Mouse (Mus musculus) liver, embryonic 11.5 days (tissue): ENCODE data around the gene Ube4b. TPM values are rescaled to one million over a fixed set of nuclear protein-coding genes. Genes with fewer than 3 reads are reported as not detected.

Experiments
- ATAC-seq: fragments of 200-750 bp; cut with Nextera tagmentation; replicated peaks from 2 replicates; pipeline ENCODE4 v1.8.0; 2017; ENCODE audit warnings: moderate number of reproducible peaks, mild to moderate bottlenecking, moderate TSS enrichment, moderate library complexity; ENCODE audit not compliant: low FRiP score
- DNase-seq: peaks from one replicate; pipeline ENCODE4 v3.0.0-alpha.2; 2017; ENCODE audit warnings: low spot score
- H3K27ac ChIP-seq: fragments of 300-500 bp; sonication (generic); 2 replicates; pipeline ENCODE4 v1.5.1; 2014; ENCODE audit warnings: mild to moderate bottlenecking, low read depth, low read length, control low read depth
- H3K27me3 ChIP-seq: fragments of 300-500 bp; sonication (generic); replicated peaks from 2 replicates; pipeline ENCODE4 v1.6.1; 2014; ENCODE audit warnings: low read length, mixed read lengths; ENCODE audit not compliant: control insufficient read depth, insufficient read depth
- H3K36me3 ChIP-seq: fragments of 300-500 bp; sonication (generic); 2 replicates; pipeline ENCODE4 v1.6.1; 2014; ENCODE audit warnings: mild to moderate bottlenecking, low read length, moderate library complexity, mixed read lengths; ENCODE audit not compliant: control insufficient read depth, insufficient read depth
- H3K4me1 ChIP-seq: fragments of 300-500 bp; sonication (generic); replicated peaks from 2 replicates; pipeline ENCODE4 v1.6.1; 2014; ENCODE audit warnings: low read length, mixed read lengths; ENCODE audit not compliant: control insufficient read depth, insufficient read depth
- H3K4me2 ChIP-seq: fragments of 300-500 bp; sonication (generic); 2 replicates; pipeline ENCODE4 v1.6.1; 2014; ENCODE audit warnings: mild to moderate bottlenecking, control low read depth, moderate library complexity
- H3K4me3 ChIP-seq: fragments of 300-500 bp; sonication (generic); 2 replicates; pipeline ENCODE4 v1.5.1; 2014; ENCODE audit warnings: low read depth, low read length, control low read depth
- H3K9ac ChIP-seq: fragments of 300-500 bp; sonication (generic); 2 replicates; pipeline ENCODE4 v1.6.1; 2014; ENCODE audit warnings: low read depth, low read length, control low read depth
- H3K9me3 ChIP-seq: fragments of 300-500 bp; sonication (generic); 2 replicates; pipeline ENCODE4 v1.6.1; 2016; ENCODE audit warnings: low read length, inconsistent platforms, mixed read lengths; ENCODE audit not compliant: control insufficient read depth
- WGBS: fragments of 180-500 bp; shearing (Covaris S2); extraction: QIAGEN DNeasy Blood & Tissue Kit; methylation state at CpG from one replicate; pipeline ENCODE4 v1.1.7; 2014; 5-methylcytosine and 5-hydroxymethylcytosine counted together
- polyA plus RNA-seq: library from polyadenylated mRNA; unstranded; fragments of >200 nt; fragmentation: Nextera tagmentation; extraction: Ambion mirVana; gene quantifications from 2 replicates; pipeline ENCODE4 v1.2.1, GENCODE M21; 2014

Ube4b gene
- polyA plus RNA-seq, 1 experiment from 2014 or later, result 37.4 TPM

- no peaks in the 10 kb centered on the region for H3K36me3 ChIP-seq
- H3K27ac ChIP-seq, result no peak overlapping the region
- WGBS, result 71% methylated on average over 1 of the region's 1 CpGs
- H3K9me3 ChIP-seq, result no peaks in the 10 kb centered on the region
- H3K9ac ChIP-seq, result no peak overlapping the region
- H3K4me2 ChIP-seq, result no peak overlapping the region
- ATAC-seq (no peak), DNase-seq (no peak)
- H3K4me3 ChIP-seq, result no peak overlapping the region
- peaks cover 6% of the 10 kb centered on the region for H3K4me1 ChIP-seq
- no peaks in the 10 kb centered on the region for H3K27me3 ChIP-seq
These were observed 122.1 kb downstream of the Ube4b start for GRCm38 (mm10) chr4:149304466-149304865.

GRCm38 (mm10) chr4:149303502-149303901 is 123.0 kb downstream of the Ube4b start:
- no peaks in the 10 kb centered on the region for H3K9me3 ChIP-seq
- no peak overlapping the region for H3K27ac ChIP-seq
- ATAC-seq, result no peak
- WGBS, result 63% methylated on average over 5 of the region's 5 CpGs
- H3K4me2 ChIP-seq, result no peak overlapping the region
- no peak overlapping the region for H3K9ac ChIP-seq
- peaks cover 6% of the 10 kb centered on the region for H3K4me1 ChIP-seq
- H3K36me3 ChIP-seq, result no peaks in the 10 kb centered on the region
- no peak overlapping the region for H3K4me3 ChIP-seq
- no peak for DNase-seq
- no peaks in the 10 kb centered on the region for H3K27me3 ChIP-seq

- H3K27ac ChIP-seq, result no peak overlapping the region
- no peak overlapping the region for H3K4me2 ChIP-seq
- ATAC-seq (no peak), DNase-seq (no peak)
- H3K27me3 ChIP-seq, result no peaks in the 10 kb centered on the region
- WGBS, result 81% methylated on average over 5 of the region's 5 CpGs
- no peaks in the 10 kb centered on the region for H3K9me3 ChIP-seq
- no peaks in the 10 kb centered on the region for H3K36me3 ChIP-seq
- no peak overlapping the region for H3K9ac ChIP-seq
- H3K4me1 ChIP-seq, result peaks cover 6% of the 10 kb centered on the region
- H3K4me3 ChIP-seq, result no peak overlapping the region
These were observed 123.8 kb downstream of the Ube4b start for GRCm38 (mm10) chr4:149302751-149303150.

- WGBS, result 65% methylated on average over 3 of the region's 3 CpGs
- ATAC-seq (no peak), DNase-seq (no peak)
- no peak overlapping the region for H3K4me2 ChIP-seq
- H3K36me3 ChIP-seq, result no peaks in the 10 kb centered on the region
- peaks cover 6% of the 10 kb centered on the region for H3K4me1 ChIP-seq
- no peak overlapping the region for H3K9ac ChIP-seq
- H3K27me3 ChIP-seq, result no peaks in the 10 kb centered on the region
- H3K27ac ChIP-seq, result no peak overlapping the region
- H3K4me3 ChIP-seq, result no peak overlapping the region
- no peaks in the 10 kb centered on the region for H3K9me3 ChIP-seq
These were observed 124.4 kb downstream of the Ube4b start for GRCm38 (mm10) chr4:149302136-149302535.

DNA sequence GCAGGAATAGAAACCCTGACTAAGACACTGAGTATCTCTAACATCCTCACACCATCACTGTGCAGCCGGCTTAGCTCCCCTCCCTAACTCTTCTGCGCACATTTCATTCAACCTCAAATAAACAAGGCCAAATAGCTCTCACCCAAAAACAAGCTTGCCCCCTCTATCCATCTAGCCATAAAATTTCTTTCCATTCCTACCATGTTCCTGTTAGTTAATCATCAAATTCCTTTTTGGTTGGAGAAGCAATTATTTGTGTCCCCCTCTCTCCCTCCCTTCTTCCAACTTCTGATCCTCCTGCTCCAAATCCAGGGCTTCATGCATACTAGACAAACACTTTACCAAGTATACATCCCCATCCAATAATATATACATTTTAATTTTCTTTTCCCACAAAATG is 130.0 kb downstream of the Ube4b start:
- WGBS, result 86% methylated on average over 2 of the region's 2 CpGs
- Histone ChIP-seq H3K9me3 (no peaks in the 10 kb centered on the region), H3K9ac (no peak overlapping the region), H3K4me3 (no peak overlapping the region), H3K4me2 (no peak overlapping the region), H3K27ac (no peak overlapping the region), H3K27me3 (no peaks in the 10 kb centered on the region), H3K36me3 (no peaks in the 10 kb centered on the region), H3K4me1 (0 out of 2 replicates have a peak, but pooled peaks cover 7% of the 10 kb centered on the region)
- ATAC-seq (no peak), DNase-seq (no peak)

DNA sequence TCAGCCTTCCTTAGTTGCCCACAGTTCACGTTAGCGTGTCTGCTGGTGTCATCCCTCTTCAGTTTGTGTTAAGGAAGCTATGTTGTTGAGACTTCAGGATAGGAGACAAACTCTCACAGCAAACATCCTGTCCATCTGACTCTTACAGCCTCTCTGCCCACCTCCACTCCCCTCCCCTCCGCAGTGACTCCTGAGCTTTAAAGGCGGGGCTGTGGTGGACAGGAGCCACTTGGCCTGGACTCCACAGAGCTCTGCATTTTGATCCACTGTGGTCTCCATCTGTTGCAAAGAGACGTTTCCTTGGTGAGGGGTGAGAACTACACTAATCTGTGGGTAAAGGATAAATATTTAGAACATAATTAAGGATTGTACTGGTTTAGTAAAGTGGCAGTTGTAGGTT is 133.6 kb downstream of the Ube4b start:
- ATAC-seq (no peak), DNase-seq (no peak)
- Histone ChIP-seq H3K36me3 (no peaks in the 10 kb centered on the region), H3K4me3 (no peak overlapping the region), H3K4me1 (0 out of 2 replicates have a peak, but pooled peaks cover 7% of the 10 kb centered on the region), H3K9ac (no peak overlapping the region), H3K27me3 (no peaks in the 10 kb centered on the region), H3K9me3 (no peaks in the 10 kb centered on the region), H3K4me2 (no peak overlapping the region), H3K27ac (no peak overlapping the region)
- WGBS, result 62% methylated on average over 5 of the region's 5 CpGs

- Histone ChIP-seq H3K9me3 (no peaks in the 10 kb centered on the region), H3K4me3 (no peak overlapping the region), H3K27ac (no peak overlapping the region), H3K36me3 (no peaks in the 10 kb centered on the region), H3K4me2 (no peak overlapping the region), H3K9ac (no peak overlapping the region), H3K27me3 (no peaks in the 10 kb centered on the region), H3K4me1 (0 out of 2 replicates have a peak, but pooled peaks cover 14% of the 10 kb centered on the region)
- no peak for DNase-seq
- 77% methylated on average over 9 of the region's 9 CpGs for WGBS
- no peak for ATAC-seq
These were observed 135.5 kb downstream of the Ube4b start for GRCm38 (mm10) chr4:149291061-149291460.

- Histone ChIP-seq H3K9ac (no peak overlapping the region), H3K9me3 (no peaks in the 10 kb centered on the region), H3K27me3 (no peaks in the 10 kb centered on the region), H3K4me3 (no peak overlapping the region), H3K27ac (no peak overlapping the region), H3K4me1 (0 out of 2 replicates have a peak, but pooled peaks cover 14% of the 10 kb centered on the region), H3K36me3 (no peaks in the 10 kb centered on the region), H3K4me2 (no peak overlapping the region)
- no peak for DNase-seq
- no peak for ATAC-seq
- WGBS, result 75% methylated on average over 7 of the region's 7 CpGs
These were observed 136.3 kb downstream of the Ube4b start for GRCm38 (mm10) chr4:149290157-149290750.
